Mouse (Mus musculus): ENCODE results near the gene Col19a1. TPM values are rescaled to one million over a fixed set of nuclear protein-coding genes. Genes with fewer than 3 reads are reported as not detected.

Col19a1 gene
- total RNA-seq, 1 experiment from 2014 or later, result not detected

- ATAC-seq (replicated peaks; ENCODE audit: insufficient number of reproducible peaks, low FRiP score, low TSS enrichment, poor library complexity, severe bottlenecking), result no peak
These were observed 116.1 kb downstream of the Col19a1 start for GRCm38 (mm10) chr1:24471096-24471710.

GRCm38 (mm10) chr1:24470633-24471032 is 116.6 kb downstream of the Col19a1 start:
- no peak for ATAC-seq (replicated peaks; ENCODE audit: insufficient number of reproducible peaks, low FRiP score, low TSS enrichment, poor library complexity, severe bottlenecking)

GRCm38 (mm10) chr1:24461305-24461887 is 125.9 kb downstream of the Col19a1 start:
- no peak for ATAC-seq (replicated peaks; ENCODE audit: insufficient number of reproducible peaks, low FRiP score, low TSS enrichment, poor library complexity, severe bottlenecking)

GRCm38 (mm10) chr1:24458015-24458414 is 129.3 kb downstream of the Col19a1 start:
- no peak for ATAC-seq (replicated peaks; ENCODE audit: insufficient number of reproducible peaks, low FRiP score, low TSS enrichment, poor library complexity, severe bottlenecking)

- ATAC-seq (replicated peaks; ENCODE audit: insufficient number of reproducible peaks, low FRiP score, low TSS enrichment, poor library complexity, severe bottlenecking), result no peak
These were observed 134.6 kb downstream of the Col19a1 start for GRCm38 (mm10) chr1:24452572-24453269.

GRCm38 (mm10) chr1:24452159-24452558 is 135.1 kb downstream of the Col19a1 start:
- no peak for ATAC-seq (replicated peaks; ENCODE audit: insufficient number of reproducible peaks, low FRiP score, low TSS enrichment, poor library complexity, severe bottlenecking)

GRCm38 (mm10) chr1:24437425-24437824 is 149.8 kb downstream of the Col19a1 start:
- ATAC-seq (replicated peaks; ENCODE audit: insufficient number of reproducible peaks, low FRiP score, low TSS enrichment, poor library complexity, severe bottlenecking), result no peak

GRCm38 (mm10) chr1:24428306-24428705 is 159.0 kb downstream of the Col19a1 start:
- ATAC-seq (replicated peaks; ENCODE audit: insufficient number of reproducible peaks, low FRiP score, low TSS enrichment, poor library complexity, severe bottlenecking), result no peak

GRCm38 (mm10) chr1:24378125-24378821 is 209.0 kb downstream of the Col19a1 start:
- ATAC-seq (replicated peaks; ENCODE audit: insufficient number of reproducible peaks, low FRiP score, low TSS enrichment, poor library complexity, severe bottlenecking), result no peak

GRCm38 (mm10) chr1:24374902-24375301 is 212.4 kb downstream of the Col19a1 start:
- no peak for ATAC-seq (replicated peaks; ENCODE audit: insufficient number of reproducible peaks, low FRiP score, low TSS enrichment, poor library complexity, severe bottlenecking)

- no peak for ATAC-seq (replicated peaks; ENCODE audit: insufficient number of reproducible peaks, low FRiP score, low TSS enrichment, poor library complexity, severe bottlenecking)
These were observed 213.6 kb downstream of the Col19a1 start for GRCm38 (mm10) chr1:24373671-24374070.

- ATAC-seq (replicated peaks; ENCODE audit: insufficient number of reproducible peaks, low FRiP score, low TSS enrichment, poor library complexity, severe bottlenecking), result no peak
These were observed 214.6 kb downstream of the Col19a1 start for GRCm38 (mm10) chr1:24372471-24373258.

- no peak for ATAC-seq (replicated peaks; ENCODE audit: insufficient number of reproducible peaks, low FRiP score, low TSS enrichment, poor library complexity, severe bottlenecking)
These were observed 219.4 kb downstream of the Col19a1 start for GRCm38 (mm10) chr1:24367570-24368517.

GRCm38 (mm10) chr1:24364775-24365174 is 222.5 kb downstream of the Col19a1 start:
- ATAC-seq (replicated peaks; ENCODE audit: insufficient number of reproducible peaks, low FRiP score, low TSS enrichment, poor library complexity, severe bottlenecking), result no peak

- ATAC-seq (replicated peaks; ENCODE audit: insufficient number of reproducible peaks, low FRiP score, low TSS enrichment, poor library complexity, severe bottlenecking), result no peak
These were observed 225.2 kb downstream of the Col19a1 start for GRCm38 (mm10) chr1:24361990-24362635.

GRCm38 (mm10) chr1:24349462-24350217 is 237.6 kb downstream of the Col19a1 start:
- ATAC-seq (replicated peaks; ENCODE audit: insufficient number of reproducible peaks, low FRiP score, low TSS enrichment, poor library complexity, severe bottlenecking), result no peak
